Mouse (Mus musculus): ENCODE data around the gene Wwc1.
A peak's percentile ranks its signal among the peaks of the same experiment; 100 is the strongest.
"Not testable (repeated sequence)": the region's sequence is repeated elsewhere in the genome, so short reads cannot be mapped to it uniquely, and the experiment has no call there.

Gene Wwc1

GRCm38 (mm10) chr11:35878559-35878897, 101.8 kb downstream of the Wwc1 start:
- DNase-seq (ENCODE audit: extremely low spot score): no peak

- no peak for DNase-seq (ENCODE audit: extremely low spot score)
Observed at GRCm38 (mm10) chr11:35877651-35878558, 102.4 kb downstream of the Wwc1 start.

GRCm38 (mm10) chr11:35873624-35874244, 106.6 kb downstream of the Wwc1 start:
- DNase-seq (ENCODE audit: extremely low spot score): no peak

- DNase-seq (ENCODE audit: extremely low spot score): no peak
Observed at GRCm38 (mm10) chr11:35870961-35871360, 109.4 kb downstream of the Wwc1 start.

GRCm38 (mm10) chr11:35866140-35866539, 114.2 kb downstream of the Wwc1 start:
- no peak for DNase-seq (ENCODE audit: extremely low spot score)

GRCm38 (mm10) chr11:35864981-35865604, 115.2 kb downstream of the Wwc1 start:
- DNase-seq (ENCODE audit: extremely low spot score): peak; percentile 80

GRCm38 (mm10) chr11:35863653-35864052, 116.7 kb downstream of the Wwc1 start:
- no peak for DNase-seq (ENCODE audit: extremely low spot score)

GRCm38 (mm10) chr11:35857395-35858067, 122.8 kb downstream of the Wwc1 start:
- no peak for DNase-seq (ENCODE audit: extremely low spot score)

- DNase-seq (ENCODE audit: extremely low spot score): peak; percentile 66
Observed at GRCm38 (mm10) chr11:35856359-35857040, 123.8 kb downstream of the Wwc1 start.

- no peak for DNase-seq (ENCODE audit: extremely low spot score)
Observed at GRCm38 (mm10) chr11:35855567-35855966, 124.8 kb downstream of the Wwc1 start.

GRCm38 (mm10) chr11:35854941-35855340, 125.4 kb downstream of the Wwc1 start:
- DNase-seq (ENCODE audit: extremely low spot score): no peak

- no peak for DNase-seq (ENCODE audit: extremely low spot score)
Observed at GRCm38 (mm10) chr11:35853651-35854050, 126.7 kb downstream of the Wwc1 start.

GRCm38 (mm10) chr11:35852731-35853130, 127.6 kb downstream of the Wwc1 start:
- DNase-seq (ENCODE audit: extremely low spot score): no peak

GRCm38 (mm10) chr11:35844299-35844698, 136.0 kb downstream of the Wwc1 start:
- no peak for DNase-seq (ENCODE audit: extremely low spot score)

- not testable (repeated sequence) for DNase-seq (ENCODE audit: extremely low spot score)
Observed at GRCm38 (mm10) chr11:35842560-35842959, 137.8 kb downstream of the Wwc1 start.

GRCm38 (mm10) chr11:35841738-35842325, 138.5 kb downstream of the Wwc1 start:
- DNase-seq (ENCODE audit: extremely low spot score): no peak

GRCm38 (mm10) chr11:35840806-35841205, 139.5 kb downstream of the Wwc1 start:
- not testable (repeated sequence) for DNase-seq (ENCODE audit: extremely low spot score)

GRCm38 (mm10) chr11:35840282-35840681, 140.0 kb downstream of the Wwc1 start:
- no peak for DNase-seq (ENCODE audit: extremely low spot score)

- peak; percentile 91 for DNase-seq (ENCODE audit: extremely low spot score)
Observed at GRCm38 (mm10) chr11:35838345-35839338, 141.7 kb downstream of the Wwc1 start.
